Mouse (Mus musculus) midbrain, embryonic 11.5 days (tissue): Measurements from ENCODE around the gene Dlg1. TPM values are rescaled to one million over a fixed set of nuclear protein-coding genes. Genes with fewer than 3 reads are reported as not detected.
A peak's percentile ranks its signal among the peaks of the same experiment; 100 is the strongest.

Source experiments
- ATAC-seq: fragments of 200-750 bp; cut with Nextera tagmentation; 2 replicates; pipeline ENCODE4 v1.8.0; 2017; ENCODE audit warnings: moderate TSS enrichment, moderate library complexity; ENCODE audit not compliant: low FRiP score
- DNase-seq: peaks from one replicate; pipeline ENCODE4 v3.0.0; 2015; ENCODE audit warnings: low spot score; ENCODE audit errors: missing footprints
- H3K27ac ChIP-seq: fragments of 300-500 bp; sonication (generic); 2 replicates; pipeline ENCODE4 v1.5.1; 2014; ENCODE audit warnings: low read depth, low read length
- H3K27me3 ChIP-seq: fragments of 300-500 bp; sonication (generic); 2 replicates; pipeline ENCODE4 v1.6.1; 2014; ENCODE audit warnings: mild to moderate bottlenecking, low read length, moderate library complexity, mixed read lengths; ENCODE audit not compliant: control insufficient read depth, insufficient read depth
- H3K36me3 ChIP-seq: fragments of 300-500 bp; sonication (generic); 2 replicates; pipeline ENCODE4 v1.6.1; 2014; ENCODE audit warnings: mild to moderate bottlenecking, low read length, moderate library complexity, mixed read lengths; ENCODE audit not compliant: control insufficient read depth, insufficient read depth
- H3K4me1 ChIP-seq: fragments of 300-500 bp; sonication (generic); 2 replicates; pipeline ENCODE4 v1.6.1; 2014; ENCODE audit warnings: low read length; ENCODE audit not compliant: control insufficient read depth, insufficient read depth
- H3K4me2 ChIP-seq: fragments of 300-500 bp; sonication (generic); 2 replicates; pipeline ENCODE4 v1.6.1; 2014; ENCODE audit warnings: mild to moderate bottlenecking, moderate library complexity
- H3K4me3 ChIP-seq: fragments of 300-500 bp; sonication (generic); 2 replicates; pipeline ENCODE4 v1.5.1; 2014; ENCODE audit warnings: low read depth, low read length
- H3K9ac ChIP-seq: fragments of 300-500 bp; sonication (generic); 2 replicates; pipeline ENCODE4 v1.6.1; 2014; ENCODE audit warnings: low read length
- H3K9me3 ChIP-seq: fragments of 300-500 bp; sonication (generic); 2 replicates; pipeline ENCODE4 v1.6.1; 2016; ENCODE audit warnings: low read length; ENCODE audit not compliant: control insufficient read depth
- WGBS: fragments of 180-500 bp; shearing (Covaris S2); extraction: QIAGEN DNeasy Blood & Tissue Kit; methylation state at CpG from one replicate; pipeline ENCODE4 v1.1.7; 2014; 5-methylcytosine and 5-hydroxymethylcytosine counted together
- polyA plus RNA-seq: library from polyadenylated mRNA; unstranded; fragments of >200 nt; fragmentation: Nextera tagmentation; extraction: Ambion mirVana; gene quantifications from 2 replicates; pipeline ENCODE4 v1.2.1, GENCODE M21; 2014

Dlg1 gene
- polyA plus RNA-seq, 1 experiment from 2014 or later = 21.0 TPM

DNA sequence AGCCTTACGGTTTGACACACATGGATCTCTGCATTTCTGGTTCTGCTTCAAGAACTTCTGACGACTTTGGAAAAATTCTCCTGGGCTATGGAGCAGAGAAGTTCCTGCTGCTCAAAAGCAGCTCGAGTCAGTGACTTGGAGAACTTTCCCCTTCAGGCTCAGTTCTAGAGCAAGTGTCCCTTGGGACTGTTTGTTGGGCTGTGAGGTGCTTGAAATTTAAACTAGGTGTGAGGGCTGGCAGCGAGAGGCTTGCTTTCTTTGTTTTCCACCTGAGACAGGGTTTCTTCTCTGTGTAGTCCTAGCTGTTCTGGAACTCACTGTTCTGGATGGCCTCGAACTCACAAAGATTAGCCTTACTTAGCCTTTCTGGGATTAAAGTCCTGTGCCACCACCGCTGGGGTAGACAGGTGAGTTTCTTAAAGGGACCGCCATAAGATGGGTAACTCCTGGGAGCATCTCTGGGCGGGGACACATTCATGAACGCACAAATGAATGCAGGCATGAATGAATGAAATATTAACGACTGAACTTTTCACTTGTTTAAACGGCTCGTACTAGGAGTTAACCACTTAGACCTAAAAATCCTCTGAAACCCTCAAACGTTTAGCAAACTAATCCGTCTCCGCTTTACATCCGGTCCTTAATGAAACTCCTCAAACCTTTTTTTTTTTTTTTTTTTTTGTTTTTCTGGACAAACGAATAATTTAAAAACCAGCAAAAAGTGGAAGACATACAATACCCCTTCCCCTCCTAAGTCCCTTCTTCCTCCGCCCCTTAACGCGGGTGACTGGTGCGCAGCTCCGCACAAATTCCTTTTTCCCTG is 476 bp upstream of the Dlg1 start:
- peak overlapping the region; percentile 79 for H3K4me2 ChIP-seq
- no peak for ATAC-seq
- no peaks in the 10 kb centered on the region; the same call in 1 of the 2 replicates for H3K27me3 ChIP-seq
- peak; percentile 84 for DNase-seq
- H3K27ac ChIP-seq = no peak overlapping the region
- peak overlapping the region; percentile 91 for H3K9ac ChIP-seq
- H3K4me3 ChIP-seq = peak overlapping the region; percentile 94
- WGBS = 12% methylated on average over 22 of the region's 22 CpGs
- H3K9me3 ChIP-seq = no peaks in the 10 kb centered on the region
- H3K36me3 ChIP-seq = no peaks in the 10 kb centered on the region
- H3K4me1 ChIP-seq = peaks cover 7% of the 10 kb centered on the region

DNA sequence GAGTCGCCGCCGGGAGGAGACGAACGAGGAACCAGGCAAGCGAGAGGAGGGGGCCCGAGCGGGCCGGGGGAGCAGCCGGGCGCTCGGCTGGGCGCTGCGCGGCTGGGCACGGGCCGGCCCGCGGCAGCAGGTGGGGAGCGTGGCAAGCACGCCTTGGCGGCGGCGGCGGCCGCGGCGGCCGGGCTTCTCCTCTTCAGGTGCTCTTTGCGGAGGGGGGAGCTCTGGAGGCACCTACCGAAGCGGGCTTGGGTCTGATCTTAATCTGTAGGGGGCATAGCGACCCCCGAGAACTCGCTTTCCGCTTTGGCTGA is 999 bp downstream of the Dlg1 start:
- under 1% methylated on average over 25 of the region's 36 CpGs for WGBS
- Histone ChIP-seq H3K27me3 (no peaks in the 10 kb centered on the region; the same call in 1 of the 2 replicates), H3K4me2 (peak overlapping the region; percentile 71), H3K4me1 (peaks cover 7% of the 10 kb centered on the region), H3K27ac (peak overlapping the region; percentile 87), H3K9me3 (no peaks in the 10 kb centered on the region), H3K36me3 (no peaks in the 10 kb centered on the region), H3K9ac (peak overlapping the region; percentile 91), H3K4me3 (peak overlapping the region; percentile 94)
- DNase-seq (no peak), ATAC-seq (peak; percentile 82)

DNA sequence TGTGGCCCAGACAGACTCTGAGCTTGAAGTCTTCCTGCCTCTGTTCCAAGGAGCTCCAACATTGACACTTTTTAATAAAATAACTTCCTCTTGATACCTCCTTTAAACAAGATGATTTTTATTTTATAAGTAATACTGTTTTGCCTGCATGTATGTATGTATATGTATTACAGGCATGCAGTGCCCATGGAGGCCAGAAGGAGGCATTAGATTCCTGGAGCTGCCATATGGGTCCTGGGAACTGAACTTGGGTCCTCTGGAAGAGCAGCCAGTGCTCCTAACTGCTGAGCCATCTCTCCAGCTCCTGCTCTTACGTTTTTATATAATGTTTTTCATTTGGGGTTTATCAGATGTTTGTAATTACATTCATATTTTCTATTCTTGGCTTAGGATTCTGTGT is 9.0 kb downstream of the Dlg1 start:
- Histone ChIP-seq H3K27ac (no peak overlapping the region), H3K9me3 (no peaks in the 10 kb centered on the region), H3K4me1 (no peaks in the 10 kb centered on the region), H3K9ac (no peak overlapping the region), H3K27me3 (no peaks in the 10 kb centered on the region), H3K4me2 (no peak overlapping the region), H3K4me3 (no peak overlapping the region), H3K36me3 (no peaks in the 10 kb centered on the region)
- DNase-seq = peak; percentile 17
- WGBS = 88% methylated on average over 1 of the region's 1 CpGs
- ATAC-seq = no peak

DNA sequence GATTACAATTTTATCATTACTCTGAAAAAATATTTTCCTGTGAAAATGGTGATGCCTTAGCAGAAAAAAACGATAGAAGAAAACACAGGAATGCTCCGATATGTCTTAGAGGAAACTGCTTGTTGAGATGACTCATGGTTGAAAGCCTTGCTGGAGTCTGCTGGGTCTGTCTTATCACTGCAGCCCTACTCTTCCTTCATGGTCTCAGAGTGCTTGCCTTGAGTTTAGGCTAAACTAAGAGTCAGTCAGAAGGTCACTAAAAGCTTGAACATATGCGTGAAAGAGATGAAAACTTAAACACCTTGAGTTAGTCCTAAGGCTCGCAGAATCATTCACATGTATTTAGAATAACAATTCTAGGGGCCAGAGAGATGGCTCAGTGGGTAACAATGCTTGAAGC is 14.2 kb downstream of the Dlg1 start:
- no peak for DNase-seq
- Histone ChIP-seq H3K27ac (no peak overlapping the region), H3K9me3 (no peaks in the 10 kb centered on the region), H3K36me3 (no peaks in the 10 kb centered on the region), H3K27me3 (no peaks in the 10 kb centered on the region), H3K4me1 (no peaks in the 10 kb centered on the region), H3K9ac (no peak overlapping the region), H3K4me3 (no peak overlapping the region), H3K4me2 (no peak overlapping the region)
- ATAC-seq = no peak
- WGBS = 91% methylated on average over 4 of the region's 4 CpGs

DNA sequence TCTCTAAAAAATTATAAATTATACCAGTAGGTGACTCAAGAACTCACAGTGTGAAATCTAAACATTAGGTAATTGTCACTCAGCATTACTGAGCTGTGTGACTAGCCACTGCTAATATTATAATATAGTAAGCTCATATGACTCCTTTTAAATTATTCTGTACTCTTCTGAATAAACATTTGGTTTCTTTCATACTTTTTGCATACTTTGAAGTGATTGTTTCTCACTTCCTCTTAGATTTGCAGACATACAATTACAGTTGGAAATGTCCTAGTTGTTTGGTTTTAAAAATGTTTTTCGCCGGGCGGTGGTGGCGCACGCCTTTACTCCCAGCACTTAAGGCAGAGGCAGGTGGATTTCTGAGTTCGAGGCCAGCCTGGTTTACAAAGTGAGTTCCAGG is 19.0 kb downstream of the Dlg1 start:
- ATAC-seq (no peak), DNase-seq (no peak)
- H3K4me1 ChIP-seq = no peaks in the 10 kb centered on the region
- no peaks in the 10 kb centered on the region for H3K9me3 ChIP-seq
- H3K4me3 ChIP-seq = no peak overlapping the region
- no peaks in the 10 kb centered on the region for H3K27me3 ChIP-seq
- WGBS = 96% methylated on average over 6 of the region's 6 CpGs
- H3K9ac ChIP-seq = no peak overlapping the region
- H3K4me2 ChIP-seq = no peak overlapping the region
- no peak overlapping the region for H3K27ac ChIP-seq
- H3K36me3 ChIP-seq = no peaks in the 10 kb centered on the region

DNA sequence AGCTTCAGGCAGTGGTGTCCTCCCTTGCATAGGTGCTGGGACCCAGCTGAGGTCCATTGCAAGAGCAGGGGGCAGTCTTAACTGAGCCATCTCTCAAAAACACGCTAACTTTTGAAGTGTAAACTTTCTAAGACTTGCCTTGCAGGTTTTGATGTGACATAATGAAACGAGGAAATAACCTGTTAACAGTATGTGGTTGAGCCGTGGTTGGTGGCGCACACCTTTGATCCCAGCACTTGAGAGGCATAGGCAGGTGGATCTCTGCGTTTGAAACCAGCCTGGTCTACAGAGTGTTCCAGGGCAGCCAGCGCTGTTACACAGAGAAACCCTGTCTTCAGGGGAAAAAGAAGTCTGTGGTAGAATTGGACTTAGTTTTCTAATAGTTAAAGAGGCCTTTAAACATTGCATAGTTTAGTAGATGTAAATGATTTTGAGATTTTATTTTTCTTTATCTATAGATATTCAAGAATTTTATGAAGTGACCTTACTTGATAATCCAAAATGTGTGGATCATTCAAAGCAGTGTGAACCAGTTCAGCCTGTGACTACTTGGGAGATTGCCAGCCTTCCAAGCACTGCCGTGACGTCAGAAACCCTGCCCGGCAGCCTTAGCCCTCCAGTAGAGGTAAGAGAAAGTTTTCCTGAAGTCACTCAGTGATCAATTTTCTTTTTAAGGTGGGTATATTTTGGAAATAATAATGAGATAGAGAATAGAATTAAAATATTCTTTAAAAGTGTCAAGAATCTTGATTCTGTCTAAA is 20.6 kb downstream of the Dlg1 start:
- no peak for ATAC-seq
- H3K9ac ChIP-seq = no peak overlapping the region
- no peak overlapping the region for H3K27ac ChIP-seq

DNA sequence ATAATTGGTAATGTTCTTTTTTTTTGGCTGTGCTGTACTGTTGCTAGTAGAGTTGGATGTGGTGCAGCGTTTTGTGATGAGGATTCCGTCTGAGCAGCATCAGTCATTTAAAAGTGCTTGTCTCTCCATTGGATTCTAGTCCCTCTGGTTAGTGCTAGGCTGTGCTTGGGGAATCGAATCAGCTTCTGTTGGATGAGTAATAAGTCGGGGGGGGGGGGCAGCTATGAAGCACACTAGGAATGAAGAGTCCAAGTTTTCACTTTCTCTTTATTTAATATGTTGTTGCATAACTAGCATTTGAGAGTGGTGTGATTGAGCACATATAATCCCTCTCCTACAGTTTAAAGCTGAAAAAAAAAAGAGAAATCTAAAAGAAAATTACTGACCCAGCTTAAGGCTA is 21.5 kb downstream of the Dlg1 start:
- no peak overlapping the region for H3K4me3 ChIP-seq
- H3K27me3 ChIP-seq = no peaks in the 10 kb centered on the region
- no peak overlapping the region for H3K9ac ChIP-seq
- no peak overlapping the region for H3K4me2 ChIP-seq
- H3K36me3 ChIP-seq = no peaks in the 10 kb centered on the region
- H3K4me1 ChIP-seq = no peaks in the 10 kb centered on the region
- no peak for ATAC-seq
- no peaks in the 10 kb centered on the region for H3K9me3 ChIP-seq
- no peak for DNase-seq
- no peak overlapping the region for H3K27ac ChIP-seq
- 91% methylated on average over 4 of the region's 4 CpGs for WGBS

More for the DNA sequence above, 20.6 kb downstream of the Dlg1 start:
- Histone ChIP-seq H3K4me1 (no peaks in the 10 kb centered on the region), H3K4me3 (no peak overlapping the region), H3K4me2 (no peak overlapping the region), H3K27me3 (no peaks in the 10 kb centered on the region), H3K9me3 (no peaks in the 10 kb centered on the region), H3K36me3 (no peaks in the 10 kb centered on the region)
- WGBS = 93% methylated on average over 9 of the region's 9 CpGs
- DNase-seq = no peak

DNA sequence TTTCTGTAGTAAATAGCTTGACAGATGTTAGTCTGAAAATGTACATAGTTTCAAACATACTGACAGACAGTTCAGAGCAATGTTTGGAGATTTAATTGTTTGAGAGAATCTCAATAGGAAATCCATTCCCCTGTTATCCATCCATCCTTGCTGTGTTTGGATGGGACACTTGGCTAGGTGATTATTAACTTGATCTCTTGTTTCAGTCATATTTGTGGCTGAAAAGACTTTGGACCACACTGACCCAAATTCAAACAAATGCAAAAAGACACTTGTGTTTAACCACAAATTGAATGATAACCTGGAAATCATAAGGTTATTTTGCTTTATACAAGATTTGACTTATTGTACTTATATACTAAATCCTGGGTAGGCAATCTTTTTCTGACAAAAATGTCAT is 24.5 kb downstream of the Dlg1 start:
- Histone ChIP-seq H3K4me1 (no peaks in the 10 kb centered on the region), H3K9me3 (no peaks in the 10 kb centered on the region), H3K9ac (no peak overlapping the region), H3K4me3 (no peak overlapping the region), H3K27ac (no peak overlapping the region), H3K36me3 (no peaks in the 10 kb centered on the region), H3K4me2 (no peak overlapping the region), H3K27me3 (no peaks in the 10 kb centered on the region)
- peak; percentile 39 for DNase-seq
- ATAC-seq = no peak

DNA sequence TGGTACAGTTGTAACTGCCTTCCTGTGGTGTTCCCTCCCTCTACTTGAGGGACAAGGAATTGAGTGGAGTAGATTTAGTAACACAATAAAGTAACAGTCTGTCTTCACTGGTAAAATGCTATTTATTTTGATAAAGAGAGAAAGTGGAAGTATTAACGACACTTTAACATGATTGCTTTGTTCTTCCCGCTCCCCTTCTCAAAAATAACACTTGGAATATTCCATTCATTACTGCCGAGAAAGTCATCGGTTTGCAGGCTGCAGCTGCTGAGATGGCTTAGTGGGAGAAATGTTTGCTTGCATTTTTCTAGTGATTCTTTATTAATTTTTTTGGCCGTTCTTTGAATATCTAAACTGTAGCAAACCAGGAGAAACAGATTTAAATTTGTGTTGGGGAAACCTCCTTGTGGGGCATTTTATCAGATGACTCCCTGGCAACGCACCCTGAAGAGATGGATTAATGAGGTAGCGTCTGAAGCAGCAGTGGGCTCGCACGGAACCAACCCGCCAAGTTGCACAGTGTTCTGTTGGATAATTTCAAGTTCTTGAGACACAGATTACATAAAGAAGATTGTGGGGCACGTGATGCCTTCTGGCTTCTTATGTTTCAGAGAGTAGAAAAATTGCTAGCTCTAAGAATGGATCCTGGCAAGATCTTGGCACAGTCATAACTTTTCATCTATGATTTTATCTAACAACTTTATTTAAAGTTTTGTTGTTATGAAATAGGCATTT is 32.2 kb downstream of the Dlg1 start:
- peak; percentile 69 for DNase-seq
- H3K27ac ChIP-seq = no peak overlapping the region
- H3K27me3 ChIP-seq = no peaks in the 10 kb centered on the region
- no peaks in the 10 kb centered on the region for H3K4me1 ChIP-seq
- no peak overlapping the region for H3K4me2 ChIP-seq
- WGBS = 74% methylated on average over 11 of the region's 11 CpGs
- ATAC-seq = no peak
- no peaks in the 10 kb centered on the region for H3K36me3 ChIP-seq
- H3K4me3 ChIP-seq = no peak overlapping the region
- H3K9ac ChIP-seq = no peak overlapping the region
- H3K9me3 ChIP-seq = no peaks in the 10 kb centered on the region
